Mouse (Mus musculus) forebrain, embryonic 10.5 days (tissue): ENCODE data around the gene Ehd1. TPM values are rescaled to one million over a fixed set of nuclear protein-coding genes. Genes with fewer than 3 reads are reported as not detected.
"Not testable (repeated sequence)": the region's sequence is repeated elsewhere in the genome, so short reads cannot be mapped to it uniquely, and the experiment has no call there.

Experiments
- DNase-seq: peaks from one replicate; pipeline ENCODE4 v3.0.0-alpha.2; 2017; ENCODE audit warnings: low spot score; ENCODE audit errors: extremely low spot score
- H3K27ac ChIP-seq: fragments of 300-500 bp; sonication (generic); 2 replicates; pipeline ENCODE4 v1.5.1; 2016; ENCODE audit warnings: mild to moderate bottlenecking
- H3K27me3 ChIP-seq: fragments of 300-500 bp; sonication (generic); 2 replicates; pipeline ENCODE4 v1.6.1; 2016; ENCODE audit warnings: mild to moderate bottlenecking; ENCODE audit not compliant: poor library complexity, severe bottlenecking
- H3K36me3 ChIP-seq: fragments of 300-500 bp; sonication (generic); replicated peaks from 2 replicates; pipeline ENCODE4 v1.6.1; 2016; ENCODE audit warnings: mild to moderate bottlenecking, moderate library complexity
- H3K4me1 ChIP-seq: fragments of 300-500 bp; sonication (generic); 2 replicates; pipeline ENCODE4 v1.6.1; 2016
- H3K4me3 ChIP-seq: fragments of 300-500 bp; sonication (generic); 2 replicates; pipeline ENCODE4 v1.5.1; 2016; ENCODE audit warnings: mild to moderate bottlenecking, moderate library complexity
- H3K9me3 ChIP-seq: fragments of 300-500 bp; sonication (generic); 2 replicates; pipeline ENCODE4 v1.6.1; 2016; ENCODE audit warnings: mild to moderate bottlenecking, moderate library complexity
- WGBS: fragments of 180-500 bp; shearing (Covaris S2); methylation state at CpG from one replicate; pipeline ENCODE4 v1.1.7; 2016; 5-methylcytosine and 5-hydroxymethylcytosine counted together
- polyA plus RNA-seq: library from polyadenylated mRNA; unstranded; fragments of >200 nt; fragmentation: Nextera tagmentation; extraction: Ambion mirVana; gene quantifications from 2 replicates; pipeline ENCODE4 v1.2.1, GENCODE M21; 2016

Gene Ehd1
- polyA plus RNA-seq, 1 experiment from 2014 or later, result 82.1 TPM

DNA sequence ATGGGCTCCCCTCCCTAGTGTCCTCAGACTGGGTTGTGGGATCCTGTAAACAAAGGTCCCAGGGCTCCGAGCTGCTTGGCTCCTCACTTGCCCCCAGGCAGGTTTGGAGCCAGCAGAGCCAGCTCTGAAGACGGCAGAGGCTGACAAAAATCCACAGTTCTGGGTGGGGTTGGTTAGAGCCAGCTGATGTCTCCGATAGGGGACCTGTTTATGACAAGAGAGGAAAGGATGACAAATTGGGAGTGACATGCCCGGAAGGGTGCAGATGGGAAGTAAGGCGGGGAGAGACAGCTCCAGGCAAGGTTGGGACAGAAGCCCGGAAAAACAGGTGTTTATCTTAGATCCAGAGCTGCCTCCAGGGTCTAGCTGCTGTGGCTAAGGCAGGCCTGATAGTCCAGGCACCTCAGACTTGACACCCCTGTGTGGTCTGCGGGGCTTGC is 23.9 kb downstream of the Ehd1 start:
- WGBS, result 77% methylated on average over 7 of the region's 7 CpGs
- H3K36me3 ChIP-seq, result peaks cover 56% of the 10 kb centered on the region
- no peaks in the 10 kb centered on the region for H3K9me3 ChIP-seq
- no peaks in the 10 kb centered on the region for H3K27me3 ChIP-seq
- peaks cover 28% of the 10 kb centered on the region for H3K4me1 ChIP-seq
- H3K4me3 ChIP-seq, result no peak overlapping the region
- 0 out of 2 replicates have a peak overlapping the region, but pooled peaks have one; percentile 22 for H3K27ac ChIP-seq
- no peak for DNase-seq

GRCm38 (mm10) chr19:6302114-6302513 is 25.6 kb downstream of the Ehd1 start:
- H3K4me3 ChIP-seq, result no peak overlapping the region
- 93% methylated on average over 5 of the region's 5 CpGs for WGBS
- H3K9me3 ChIP-seq, result no peaks in the 10 kb centered on the region
- H3K4me1 ChIP-seq, result peaks cover 45% of the 10 kb centered on the region
- peaks cover 39% of the 10 kb centered on the region for H3K36me3 ChIP-seq
- no peak for DNase-seq
- H3K27me3 ChIP-seq, result no peaks in the 10 kb centered on the region
- no peak overlapping the region for H3K27ac ChIP-seq

GRCm38 (mm10) chr19:6302522-6302921 is 26.0 kb downstream of the Ehd1 start:
- H3K4me1 ChIP-seq, result peaks cover 49% of the 10 kb centered on the region
- H3K27me3 ChIP-seq, result no peaks in the 10 kb centered on the region
- H3K27ac ChIP-seq, result no peak overlapping the region
- 57% methylated on average over 4 of the region's 4 CpGs for WGBS
- H3K36me3 ChIP-seq, result peaks cover 35% of the 10 kb centered on the region
- no peaks in the 10 kb centered on the region for H3K9me3 ChIP-seq
- H3K4me3 ChIP-seq, result no peak overlapping the region
- DNase-seq, result no peak

- no peak overlapping the region for H3K27ac ChIP-seq
- H3K27me3 ChIP-seq, result no peaks in the 10 kb centered on the region
- peaks cover 59% of the 10 kb centered on the region for H3K4me1 ChIP-seq
- no peaks in the 10 kb centered on the region for H3K9me3 ChIP-seq
- no peak for DNase-seq
- 85% methylated on average over 6 of the region's 6 CpGs for WGBS
- H3K4me3 ChIP-seq, result no peak overlapping the region
- peaks cover 22% of the 10 kb centered on the region for H3K36me3 ChIP-seq
Observed at GRCm38 (mm10) chr19:6303831-6304230, 27.3 kb downstream of the Ehd1 start.

GRCm38 (mm10) chr19:6304787-6305516 is 28.4 kb downstream of the Ehd1 start:
- H3K9me3 ChIP-seq, result no peaks in the 10 kb centered on the region
- 32% methylated on average over 5 of the region's 5 CpGs for WGBS
- H3K27ac ChIP-seq, result peak overlapping the region; percentile 54
- no peaks in the 10 kb centered on the region for H3K27me3 ChIP-seq
- H3K4me1 ChIP-seq, result peaks cover 60% of the 10 kb centered on the region
- H3K36me3 ChIP-seq, result peaks cover 11% of the 10 kb centered on the region
- peak; percentile 83 for DNase-seq
- H3K4me3 ChIP-seq, result peak overlapping the region; percentile 2; the same call in 1 of the 2 replicates

DNA sequence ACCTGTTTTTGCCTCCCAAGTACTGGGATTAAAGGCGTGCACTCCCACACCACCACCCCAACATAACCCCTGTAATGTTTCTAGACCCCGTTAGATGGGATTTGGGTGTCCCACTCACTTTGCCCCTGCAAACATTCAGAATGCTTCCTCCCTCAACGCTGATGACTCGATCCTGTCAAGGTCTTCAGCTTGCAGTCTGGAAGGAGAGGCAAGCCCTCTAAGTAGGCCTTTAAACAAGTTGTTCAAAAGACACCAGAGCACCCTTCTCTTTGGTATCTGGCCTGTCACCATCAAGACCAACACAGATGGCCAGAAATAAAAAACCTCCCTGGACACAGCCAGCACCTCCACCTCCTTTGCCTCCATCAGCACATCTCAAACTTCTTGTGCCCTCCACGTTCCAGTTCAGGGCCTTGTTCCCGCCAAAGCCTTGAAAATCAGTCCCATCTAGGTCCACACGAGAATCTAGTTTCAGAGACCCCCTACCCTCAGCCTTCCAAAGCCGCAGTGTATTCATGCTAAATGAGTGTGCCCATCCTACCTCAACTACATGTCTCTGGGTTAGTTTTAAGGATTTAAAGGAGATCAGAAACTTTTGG is 29.1 kb downstream of the Ehd1 start:
- H3K9me3 ChIP-seq, result no peaks in the 10 kb centered on the region
- peaks cover 53% of the 10 kb centered on the region for H3K4me1 ChIP-seq
- WGBS, result 56% methylated on average over 8 of the region's 8 CpGs
- peak overlapping the region; percentile 90 for H3K27ac ChIP-seq
- peaks cover 9% of the 10 kb centered on the region for H3K36me3 ChIP-seq
- H3K27me3 ChIP-seq, result no peaks in the 10 kb centered on the region
- H3K4me3 ChIP-seq, result peak overlapping the region; percentile 81
- no peak for DNase-seq

DNA sequence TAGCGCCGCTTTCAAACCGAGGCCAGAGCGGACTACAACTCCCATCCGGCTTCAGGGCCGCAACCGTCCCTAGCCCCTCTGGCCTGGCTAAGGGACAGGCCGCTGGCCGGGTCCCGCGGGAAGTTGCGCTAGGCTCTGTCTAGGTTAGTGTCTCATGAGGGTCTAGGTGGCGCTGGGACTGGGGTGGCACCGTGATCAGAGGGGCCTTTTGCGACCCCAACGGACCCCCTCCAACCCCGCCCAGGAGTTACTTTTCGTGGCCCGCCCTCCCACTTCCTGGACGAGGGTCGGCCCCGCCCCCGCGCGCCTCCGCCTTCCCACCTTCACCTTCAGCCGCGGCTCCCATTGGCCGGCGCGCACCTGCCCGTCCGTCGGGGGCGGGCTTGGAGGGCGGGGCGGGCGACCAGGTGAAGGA is 29.6 kb downstream of the Ehd1 start, which contains the start of gene Cdc42bpg:
TSS of gene Cdc42bpg (plus strand) at position 320 of the 415 bp plus-strand sequence.
- Histone ChIP-seq H3K27ac (peak within 1 kb of the TSS; percentile 90), H3K4me3 (peak within 1 kb of the TSS; percentile 81), H3K4me1 (peaks cover 50% of the 10 kb centered on the region), H3K9me3 (no peaks in the 10 kb centered on the region), H3K27me3 (no peaks in the 10 kb centered on the region), H3K36me3 (0 out of 2 replicates have a peak, but pooled peaks cover 9% of the 10 kb centered on the region)
- peak; percentile 82 for DNase-seq
- WGBS, result 1% methylated on average over 38 of the region's 38 CpGs

DNA sequence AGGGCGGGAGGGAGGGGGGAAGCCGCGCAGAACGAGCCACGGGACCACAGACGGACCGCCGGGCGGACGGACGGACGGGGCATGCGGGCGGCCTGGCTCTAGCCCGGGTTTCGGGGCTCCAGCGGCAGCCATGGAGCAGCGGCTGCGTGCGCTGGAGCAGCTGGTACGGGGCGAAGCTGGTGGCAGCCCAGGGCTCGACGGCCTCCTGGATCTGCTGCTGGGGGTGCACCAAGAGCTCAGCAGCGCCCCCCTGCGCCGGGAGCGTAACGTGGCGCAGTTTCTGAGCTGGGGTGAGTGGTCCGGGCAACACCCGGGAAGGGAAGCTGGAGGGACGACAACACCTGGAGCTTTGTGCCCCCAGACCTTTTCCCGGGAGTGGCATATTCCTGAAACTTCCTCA is 30.1 kb downstream of the Ehd1 start:
- H3K27ac ChIP-seq, result peak overlapping the region; percentile 90
- under 1% methylated on average over 26 of the region's 34 CpGs for WGBS

GRCm38 (mm10) chr19:6307733-6308531 is 31.4 kb downstream of the Ehd1 start:
- Histone ChIP-seq H3K27ac (no peak overlapping the region), H3K9me3 (no peaks in the 10 kb centered on the region), H3K27me3 (no peaks in the 10 kb centered on the region), H3K4me1 (peaks cover 45% of the 10 kb centered on the region), H3K4me3 (0 out of 2 replicates have a peak overlapping the region, but pooled peaks have one; percentile 81), H3K36me3 (0 out of 2 replicates have a peak, but pooled peaks cover 13% of the 10 kb centered on the region)
- DNase-seq, result no peak
- WGBS, result 87% methylated on average over 9 of the region's 9 CpGs

More for the DNA sequence above, 30.1 kb downstream of the Ehd1 start:
- H3K4me3 ChIP-seq, result peak overlapping the region; percentile 81
- 0 out of 2 replicates have a peak, but pooled peaks cover 13% of the 10 kb centered on the region for H3K36me3 ChIP-seq
- no peaks in the 10 kb centered on the region for H3K27me3 ChIP-seq
- H3K9me3 ChIP-seq, result no peaks in the 10 kb centered on the region
- H3K4me1 ChIP-seq, result peaks cover 50% of the 10 kb centered on the region
- DNase-seq, result peak; percentile 71

GRCm38 (mm10) chr19:6310181-6310580 is 33.7 kb downstream of the Ehd1 start:
- Histone ChIP-seq H3K9me3 (no peaks in the 10 kb centered on the region), H3K4me3 (no peak overlapping the region), H3K4me1 (peaks cover 40% of the 10 kb centered on the region), H3K27me3 (no peaks in the 10 kb centered on the region), H3K27ac (no peak overlapping the region), H3K36me3 (peaks cover 31% of the 10 kb centered on the region)
- 89% methylated on average over 5 of the region's 5 CpGs for WGBS
- no peak for DNase-seq

GRCm38 (mm10) chr19:6311783-6312182 is 35.3 kb downstream of the Ehd1 start:
- H3K4me3 ChIP-seq, H3K9me3 ChIP-seq, DNase-seq, H3K27me3 ChIP-seq, H3K27ac ChIP-seq: not testable (repeated sequence)
- 89% methylated on average over 3 of the region's 3 CpGs for WGBS
- Histone ChIP-seq H3K4me1 (peaks cover 26% of the 10 kb centered on the region), H3K36me3 (peaks cover 48% of the 10 kb centered on the region)

DNA sequence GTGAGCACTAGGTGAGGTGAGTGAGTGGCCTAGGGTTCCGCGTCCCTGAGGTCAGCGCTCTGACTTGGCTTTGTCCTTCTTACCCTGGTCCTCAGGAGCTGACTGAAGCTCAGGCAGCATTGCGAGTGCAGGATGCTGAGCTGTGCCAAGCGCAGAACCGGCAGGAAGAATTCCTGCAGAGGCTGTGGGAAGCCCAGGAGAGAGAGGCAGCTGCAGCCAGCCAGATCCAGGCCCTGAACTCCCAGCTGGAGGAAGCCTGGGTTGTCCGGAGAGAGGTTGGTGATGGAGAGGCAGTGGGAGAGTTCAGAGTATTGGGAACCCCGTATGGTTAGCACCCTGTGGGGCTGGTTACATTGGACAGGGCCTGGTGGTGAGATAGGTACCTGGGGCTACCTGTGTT is 37.3 kb downstream of the Ehd1 start:
- no peak for DNase-seq
- WGBS, result 90% methylated on average over 8 of the region's 8 CpGs
- Histone ChIP-seq H3K9me3 (no peaks in the 10 kb centered on the region), H3K4me1 (peaks cover 9% of the 10 kb centered on the region), H3K27me3 (no peaks in the 10 kb centered on the region), H3K36me3 (peaks cover 66% of the 10 kb centered on the region), H3K27ac (no peak overlapping the region), H3K4me3 (no peak overlapping the region)
